Comparison of ENCODE assay signal across 13 mouse cellular contexts in genomic region chr8:97389651-97390050, GRCm38 (mm10).
A peak's percentile ranks its signal among the peaks of the same experiment; 100 is the strongest.
DNase-seq lines count a peak whose midpoint lies in the region; ATAC-seq and TF ChIP-seq lines count a peak whose summit lies in the region.
"Had no signal": no experiment of that assay in that cellular context is flagged by ENCODE, and none has a peak within 500 bp of the region (broad histone marks: within the 10 kb centered on the region; RNA-seq: fewer than 3 reads in every experiment).

No protein-coding gene starts in this region.

- H3K27ac ChIP-seq in forebrain, embryonic 12.5 days: no peak overlapping the region
- H3K27ac ChIP-seq in forebrain, embryonic 10.5 days: no peak overlapping the region
- H3K27ac ChIP-seq in midbrain, embryonic 11.5 days (ENCODE audit: low read depth, low read length): no peak overlapping the region
- no peak overlapping the region for H3K27ac ChIP-seq in midbrain, postnatal 0 days (ENCODE audit: low read depth, low read length)

- no peak for ATAC-seq in forebrain, embryonic 12.5 days (ENCODE audit: low FRiP score)
- no peak for ATAC-seq in midbrain, embryonic 11.5 days (ENCODE audit: low FRiP score)
- no peak for ATAC-seq in midbrain, postnatal 0 days (ENCODE audit: low FRiP score)

- peak overlapping the region; percentile 21; the same call in 1 of the 2 replicates for H3K4me2 ChIP-seq in forebrain, embryonic 12.5 days
- H3K4me2 ChIP-seq in midbrain, embryonic 11.5 days: no peak overlapping the region
- H3K4me2 ChIP-seq in midbrain, postnatal 0 days (ENCODE audit: low read depth, low read length, poor library complexity, severe bottlenecking): no peak overlapping the region
- H3K4me2 ChIP-seq: heart, embryonic 11.5 days; liver, embryonic 11.5 days had no signal

- no peaks in the 10 kb centered on the region for H3K36me3 ChIP-seq in forebrain, embryonic 12.5 days (replicated peaks)
- no peaks in the 10 kb centered on the region for H3K36me3 ChIP-seq in forebrain, embryonic 10.5 days (replicated peaks)
- H3K36me3 ChIP-seq in midbrain, embryonic 11.5 days (ENCODE audit: control insufficient read depth, insufficient read depth, low read length): no peaks in the 10 kb centered on the region
- no peaks in the 10 kb centered on the region for H3K36me3 ChIP-seq in midbrain, postnatal 0 days (ENCODE audit: insufficient read depth, low read length)

- no peak overlapping the region for H3K9ac ChIP-seq in forebrain, embryonic 12.5 days
- H3K9ac ChIP-seq in midbrain, embryonic 11.5 days (ENCODE audit: low read length): no peak overlapping the region
- no peak overlapping the region for H3K9ac ChIP-seq in midbrain, postnatal 0 days (replicated peaks; ENCODE audit: low read length, poor library complexity, severe bottlenecking)

- 10% methylated on average over 7 of the region's 7 CpGs for WGBS in forebrain, embryonic 12.5 days
- 9% methylated on average over 7 of the region's 7 CpGs for WGBS in forebrain, embryonic 10.5 days
- WGBS in midbrain, embryonic 11.5 days: 12% methylated on average over 7 of the region's 7 CpGs
- 19% methylated on average over 7 of the region's 7 CpGs for WGBS in midbrain, postnatal 0 days

- no peak overlapping the region for H3K4me3 ChIP-seq in forebrain, embryonic 12.5 days (replicated peaks)
- H3K4me3 ChIP-seq in forebrain, embryonic 10.5 days: no peak overlapping the region
- no peak overlapping the region for H3K4me3 ChIP-seq in midbrain, embryonic 11.5 days (ENCODE audit: low read depth, low read length)
- H3K4me3 ChIP-seq in midbrain, postnatal 0 days (ENCODE audit: low read depth, low read length): no peak overlapping the region

- H3K27me3 ChIP-seq in forebrain, embryonic 12.5 days: no peaks in the 10 kb centered on the region
- no peaks in the 10 kb centered on the region for H3K27me3 ChIP-seq in forebrain, embryonic 10.5 days (ENCODE audit: poor library complexity, severe bottlenecking)
- no peaks in the 10 kb centered on the region for H3K27me3 ChIP-seq in midbrain, embryonic 11.5 days (ENCODE audit: control insufficient read depth, insufficient read depth, low read length)
- no peaks in the 10 kb centered on the region for H3K27me3 ChIP-seq in midbrain, postnatal 0 days (ENCODE audit: insufficient read depth, low read length)

- H3K9me3 ChIP-seq in forebrain, embryonic 12.5 days: no peaks in the 10 kb centered on the region
- H3K9me3 ChIP-seq in forebrain, embryonic 10.5 days: no peaks in the 10 kb centered on the region
- H3K9me3 ChIP-seq in midbrain, embryonic 11.5 days (ENCODE audit: control insufficient read depth, low read length): no peaks in the 10 kb centered on the region
- H3K9me3 ChIP-seq in midbrain, postnatal 0 days (ENCODE audit: low read length): no peaks in the 10 kb centered on the region

- no peak for TF ChIP-seq CTCF in midbrain, postnatal 0 days (IDR thresholded peaks at IDR 0.05)

- no peak for DNase-seq in forebrain, embryonic 10.5 days (ENCODE audit: extremely low spot score, low spot score)
- DNase-seq in midbrain, embryonic 11.5 days (ENCODE audit: low spot score, missing footprints): peak; percentile 78
- DNase-seq in midbrain, postnatal 0 days (ENCODE audit: low spot score): no peak
- peak; percentile 5 to 13 for DNase-seq in layer of hippocampus, postnatal 14 days (ENCODE audit: low spot score in 2 of 2)
- DNase-seq in right cerebral cortex, postnatal 36 days (ENCODE audit: low spot score in 2 of 2): peak; percentile 1 to 16
- no peak for DNase-seq in heart, postnatal 4 days
- DNase-seq in heart, adult 8-10 months (ENCODE audit: low spot score): no peak
- DNase-seq: cerebellum, adult 9-11 months; lung, postnatal 36 days; midbrain, embryonic 14.5 days had no signal

- 0 out of 2 replicates have a peak, but pooled peaks cover 4% of the 10 kb centered on the region for H3K4me1 ChIP-seq in forebrain, embryonic 12.5 days
- H3K4me1 ChIP-seq in forebrain, embryonic 10.5 days: peaks cover 6% of the 10 kb centered on the region; the same call in 1 of the 2 replicates
- H3K4me1 ChIP-seq in midbrain, embryonic 11.5 days (ENCODE audit: control insufficient read depth, insufficient read depth, low read length): no peaks in the 10 kb centered on the region
- no peaks in the 10 kb centered on the region for H3K4me1 ChIP-seq in midbrain, postnatal 0 days (ENCODE audit: insufficient read depth, low read length)

Comparison
In these comparisons a context has a peak if more than half of its experiments do, and no peak if none do; other contexts are left out.
1. DNase-seq: peak in midbrain, embryonic 11.5 days (single experiment), layer of hippocampus, postnatal 14 days (2 of 2) and right cerebral cortex, postnatal 36 days (2 of 2); none in forebrain, embryonic 10.5 days (single experiment), midbrain, postnatal 0 days (single experiment), heart, postnatal 4 days (single experiment) and heart, adult 8-10 months (single experiment).